Mouse (Mus musculus): ENCODE measurements around the gene Impg2.

The Impg2 gene

GRCm38 (mm10) chr16:56204051-56204450 lies at the start of gene Impg2:
TSS of gene Impg2 (plus strand) at chr16:56204313.
- no peak for DNase-seq

- DNase-seq, result peak; percentile 23
Measured at GRCm38 (mm10) chr16:56163466-56163865, 40.6 kb upstream of the Impg2 start.

DNA sequence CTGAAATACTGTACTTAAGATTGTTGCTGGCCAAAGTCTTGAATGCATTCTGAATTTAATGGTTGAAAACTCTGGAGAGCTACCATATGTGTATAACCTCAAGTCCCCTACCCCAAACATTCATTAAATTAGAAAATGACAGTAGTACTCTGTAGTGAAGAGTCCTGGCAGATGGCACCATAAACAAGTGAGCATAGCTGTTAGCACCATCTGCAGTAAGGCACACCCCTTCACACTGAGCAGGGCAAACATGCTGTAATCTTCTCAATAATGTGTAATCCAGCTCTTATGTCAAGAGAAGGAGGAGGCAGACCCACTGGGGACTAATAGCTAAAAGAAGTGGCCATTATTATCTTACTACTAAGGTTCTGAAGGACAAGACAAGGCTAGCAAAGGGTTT lies 33.9 kb upstream of the Impg2 start:
- DNase-seq, result no peak

- DNase-seq, result no peak
Measured at GRCm38 (mm10) chr16:56175867-56176581, 28.1 kb upstream of the Impg2 start.

DNA sequence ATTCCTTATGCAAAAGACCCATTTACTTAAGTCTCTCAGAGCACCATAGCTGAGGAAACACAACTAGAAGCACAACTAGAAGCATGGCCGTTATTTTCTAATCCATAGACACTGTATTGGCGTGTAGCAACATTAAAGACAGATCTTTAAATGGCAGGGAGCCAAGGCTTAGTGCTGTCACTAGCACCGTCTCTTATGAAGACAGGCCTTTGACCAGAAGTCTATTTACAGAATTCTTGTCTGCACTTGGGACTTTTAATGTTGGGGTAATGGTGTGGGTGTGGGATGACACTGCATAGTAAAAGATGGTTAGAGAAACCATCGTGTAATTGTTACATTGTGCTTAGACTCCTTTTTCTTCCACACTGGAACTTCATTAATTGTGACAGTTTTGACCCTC lies 17.2 kb upstream of the Impg2 start:
- DNase-seq, result no peak

DNA sequence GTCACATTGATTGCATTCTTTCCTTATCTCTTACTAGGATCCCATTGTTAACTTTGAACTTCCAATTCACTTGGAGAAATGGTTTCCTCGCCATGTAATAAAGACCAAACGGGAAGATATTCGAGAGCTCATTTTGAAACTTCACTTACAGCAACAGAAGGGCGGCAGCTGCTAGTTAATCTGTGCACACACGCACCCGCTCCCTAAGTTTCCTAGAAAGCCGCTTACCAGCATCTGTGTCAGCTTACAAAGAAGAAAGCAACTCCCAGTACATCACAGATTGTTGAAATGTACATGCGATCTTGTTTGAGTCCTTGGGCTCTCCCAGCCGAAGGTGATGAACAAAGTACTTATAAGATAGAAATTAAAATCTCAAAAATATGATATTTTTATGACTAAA lies 15.9 kb upstream of the Impg2 start:
- DNase-seq, result no peak

- DNase-seq, result peak; percentile 6
Measured at GRCm38 (mm10) chr16:56212740-56213139, 8.6 kb downstream of the Impg2 start.

GRCm38 (mm10) chr16:56227686-56228085 lies 23.6 kb downstream of the Impg2 start:
- no peak for DNase-seq

GRCm38 (mm10) chr16:56229455-56229854 lies 25.3 kb downstream of the Impg2 start:
- DNase-seq, result no peak

DNA sequence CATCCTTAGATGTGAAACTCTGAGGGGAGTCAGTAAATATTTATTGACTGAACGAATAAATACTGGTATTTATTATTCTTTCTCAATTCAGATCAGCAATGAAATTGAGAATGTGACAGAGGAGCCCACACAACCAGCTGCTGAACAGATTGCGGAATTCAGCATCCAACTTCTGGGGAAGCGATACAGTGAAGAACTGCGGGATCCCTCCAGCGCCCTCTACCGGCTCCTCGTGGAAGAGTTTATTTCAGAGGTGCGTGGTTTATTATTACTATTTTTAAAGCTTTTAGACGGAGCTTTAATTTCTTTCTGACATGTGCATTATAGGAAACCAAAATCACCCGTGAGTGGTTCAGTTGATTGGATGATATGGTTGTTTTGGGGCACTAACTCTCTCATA lies 27.2 kb downstream of the Impg2 start:
- DNase-seq, result no peak

DNA sequence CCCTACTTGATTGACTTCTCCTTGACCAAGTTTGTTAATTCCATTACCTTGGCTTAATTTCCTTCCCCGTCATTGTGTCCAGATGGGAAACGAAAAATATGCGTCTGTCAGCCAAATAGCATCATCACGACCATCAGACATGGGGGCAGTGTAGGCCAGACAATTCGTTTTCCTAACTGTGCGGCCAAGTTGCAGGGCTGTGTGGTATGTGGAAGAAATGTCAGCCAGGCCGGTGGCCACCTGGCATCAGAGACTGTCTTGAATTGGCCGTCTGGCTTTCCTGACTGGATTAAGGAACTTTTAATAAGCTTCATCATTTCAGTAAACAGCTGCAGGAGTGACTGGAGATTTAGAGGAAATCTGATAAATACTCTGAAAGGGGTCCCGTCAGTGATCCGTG lies 28.6 kb downstream of the Impg2 start:
- no peak for DNase-seq

DNA sequence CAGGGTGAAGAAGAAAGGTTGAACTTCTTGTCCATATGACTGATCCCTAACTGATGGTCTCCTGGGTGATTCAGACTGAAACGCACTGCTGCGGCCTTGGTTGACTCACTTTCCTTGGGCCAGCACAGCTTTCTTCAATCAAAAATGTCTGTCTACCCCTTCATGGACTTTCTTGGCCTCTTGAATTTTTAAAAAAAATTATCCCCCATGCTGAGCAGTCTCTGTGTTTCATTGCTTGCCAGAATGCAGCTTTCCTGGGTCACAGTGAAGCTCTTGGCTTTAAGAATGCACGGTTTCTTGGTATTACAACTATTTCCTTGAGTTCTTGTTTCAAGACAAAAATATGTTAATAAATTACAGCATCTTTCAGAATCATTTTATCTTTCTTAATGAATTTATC lies 41.9 kb downstream of the Impg2 start:
- peak; percentile 3 for DNase-seq

DNA sequence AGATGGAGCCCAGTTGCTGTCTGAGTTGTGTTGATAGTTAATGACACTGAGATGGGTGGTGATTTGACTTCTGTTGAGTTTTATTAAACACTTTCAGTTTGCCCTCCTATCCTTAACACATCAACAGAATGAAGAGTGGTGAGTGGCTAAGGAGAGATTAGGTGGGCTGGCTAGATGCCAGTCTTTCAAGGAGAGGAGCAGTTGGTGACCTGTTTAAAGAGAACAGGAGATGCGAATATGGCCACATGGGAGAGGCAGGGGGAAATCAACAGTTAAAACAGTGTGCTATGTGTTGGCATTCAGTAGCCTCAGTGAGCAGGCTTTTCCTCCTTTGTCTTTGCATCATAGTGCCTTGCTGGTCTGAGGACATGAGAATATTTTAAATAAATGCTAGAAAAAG lies 69.8 kb downstream of the Impg2 start:
- no peak for DNase-seq

GRCm38 (mm10) chr16:56279060-56279459 lies 74.9 kb downstream of the Impg2 start:
- DNase-seq, result no peak

- DNase-seq, result no peak
Measured at GRCm38 (mm10) chr16:56279752-56280151, 75.6 kb downstream of the Impg2 start.

- DNase-seq, result no peak
Measured at GRCm38 (mm10) chr16:56281336-56281735, 77.2 kb downstream of the Impg2 start.

DNA sequence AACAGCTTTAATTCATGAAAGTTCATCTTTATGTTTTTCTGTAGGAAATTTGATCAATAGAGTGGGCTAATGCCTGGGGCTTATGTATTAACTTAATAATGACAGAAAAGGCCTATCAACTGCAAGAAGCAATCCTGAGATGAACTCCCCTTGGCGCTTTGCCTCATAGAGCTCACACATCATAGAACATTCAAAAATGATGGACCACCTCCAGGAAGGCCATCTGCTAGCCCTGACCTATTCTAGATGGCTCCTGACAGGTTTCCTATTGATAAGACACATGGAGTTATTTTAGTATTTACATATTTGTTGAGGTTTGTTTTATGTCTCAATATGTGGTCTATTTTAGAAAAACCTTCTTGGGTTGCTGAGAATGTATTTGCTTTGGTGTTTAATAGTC lies 79.2 kb downstream of the Impg2 start:
- DNase-seq, result no peak

- no peak for DNase-seq
Measured at GRCm38 (mm10) chr16:56283873-56284272, 79.8 kb downstream of the Impg2 start.

DNA sequence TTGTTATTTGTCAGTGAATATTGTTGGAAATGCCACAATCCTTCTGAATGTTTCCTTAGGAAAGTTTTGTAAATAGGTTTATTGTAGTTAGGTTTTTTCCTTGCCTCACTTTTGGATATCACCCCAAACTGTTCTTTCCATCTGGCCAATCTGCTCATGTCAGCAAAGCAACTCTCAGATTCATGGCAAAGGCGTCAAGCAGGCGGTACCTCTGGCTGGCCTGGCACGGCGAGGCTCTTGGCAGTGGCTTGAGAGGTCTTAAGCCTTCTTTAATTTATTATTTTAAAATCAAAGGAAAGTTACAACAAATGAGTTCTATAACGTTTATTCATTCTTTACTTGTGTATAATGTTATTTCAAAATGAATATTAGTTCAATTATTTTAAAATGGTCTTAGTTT lies 82.0 kb downstream of the Impg2 start:
- no peak for DNase-seq

GRCm38 (mm10) chr16:56286977-56287376 lies 82.9 kb downstream of the Impg2 start:
- DNase-seq, result no peak

DNA sequence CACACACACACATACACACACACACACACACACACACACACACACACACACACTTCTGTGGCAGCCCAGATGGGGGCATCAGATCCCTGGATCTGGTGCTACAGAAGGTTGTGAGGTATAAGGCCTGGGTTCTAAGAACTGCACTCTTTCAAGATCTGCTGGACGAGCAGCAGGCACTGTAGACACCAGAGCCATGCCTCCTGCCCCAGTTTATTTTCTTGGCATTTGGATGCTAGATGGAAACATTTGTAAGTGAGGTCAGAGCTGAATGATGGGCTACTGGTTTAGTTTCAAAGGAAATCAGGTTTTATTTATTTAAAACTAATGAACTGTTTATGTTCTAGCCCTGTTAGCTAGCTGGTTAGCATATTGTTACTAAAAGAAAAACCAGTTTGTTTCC lies 90.8 kb downstream of the Impg2 start:
- no peak for DNase-seq

GRCm38 (mm10) chr16:56295888-56296648 lies 92.0 kb downstream of the Impg2 start:
- no peak for DNase-seq

DNA sequence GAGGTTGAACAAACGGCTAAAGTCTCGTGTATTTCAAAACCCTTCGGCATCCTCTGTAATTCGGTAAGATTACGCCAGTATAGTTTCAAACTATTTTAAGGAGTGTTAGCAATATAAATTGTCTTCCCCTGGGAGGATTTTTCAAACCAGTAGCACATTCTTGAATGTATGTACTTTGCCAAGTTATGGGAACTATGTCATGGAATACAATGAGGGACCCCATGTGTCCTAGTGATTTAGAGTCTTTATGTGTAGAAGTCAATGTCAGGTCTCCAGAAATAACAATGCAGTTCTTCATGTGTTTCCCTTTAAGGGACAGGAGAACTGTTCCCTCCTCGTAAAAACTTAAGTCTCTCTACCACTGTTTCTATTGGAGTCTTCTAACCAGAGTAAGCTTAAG lies 94.1 kb downstream of the Impg2 start:
- DNase-seq, result no peak

DNA sequence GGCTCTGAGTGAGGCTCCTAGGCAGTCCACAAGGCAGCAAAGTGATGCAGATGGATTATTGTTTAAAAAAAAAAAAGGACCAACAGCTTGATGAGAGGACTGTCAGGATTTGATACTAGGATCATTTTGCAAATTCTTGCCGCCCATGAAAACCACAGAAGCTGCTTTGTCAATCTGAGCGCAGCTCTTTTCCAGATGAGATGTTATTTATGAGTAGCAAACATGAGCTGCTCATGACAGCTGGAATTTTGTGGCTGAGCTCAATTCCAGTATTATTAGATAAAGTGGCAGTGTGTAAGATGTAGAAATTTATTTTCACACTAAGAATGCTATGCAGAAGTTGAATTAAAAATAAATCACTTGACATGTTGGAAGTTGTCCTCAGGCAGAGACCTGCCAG lies 94.7 kb downstream of the Impg2 start:
- no peak for DNase-seq

GRCm38 (mm10) chr16:56302996-56303395 lies 98.9 kb downstream of the Impg2 start:
- no peak for DNase-seq

Measured in kidney, adult 11 months (tissue).